Mouse (Mus musculus) erythroblast, adult 5-6 weeks (primary cell): ENCODE data around the gene Slc25a28. TPM values are rescaled to one million over a fixed set of nuclear protein-coding genes. Genes with fewer than 3 reads are reported as not detected.

Experiments used
- total RNA-seq, 2 experiments: library from RNA; stranded (forward) in 1 of 2; stranded (reverse) in 1 of 2; fragments of 150-400 nt in 1 of 2; fragments of 200-764, 138-1000 nt in 1 of 2; gene quantifications; 2 replicates each; pipeline versions ENCODE4 v1.2.3 to v1.2.4; 2015 to 2017; ENCODE audit warnings: low replicate concordance in 2 of 2

The Slc25a28 gene
- total RNA-seq, 2 experiments from 2014 or later, result 3.8 to 9.7 TPM

Other genes starting within 250 kb of the Slc25a28 start
- gene Cnnm1, start 234.4 kb downstream of the Slc25a28 start, total RNA-seq (2015; ENCODE audit: low replicate concordance), result not detected in 2 replicates
- gene Cnnm1, start 234.4 kb downstream of the Slc25a28 start, total RNA-seq (2017; ENCODE audit: low replicate concordance), result not detected in 2 replicates
- 4.6 and 6.5 TPM in 2 replicates for gene Got1, start 150.3 kb downstream of the Slc25a28 start, total RNA-seq (2015; ENCODE audit: low replicate concordance)
- 7.2 and 8.2 TPM in 2 replicates for gene Got1, start 150.3 kb downstream of the Slc25a28 start, total RNA-seq (2017; ENCODE audit: low replicate concordance)
- 1.7 TPM in 1 of 2 replicates, not detected in the other for gene Nkx2-3, start 62.6 kb downstream of the Slc25a28 start, total RNA-seq (2015; ENCODE audit: low replicate concordance)
- gene Nkx2-3, start 62.6 kb downstream of the Slc25a28 start, total RNA-seq (2017; ENCODE audit: low replicate concordance), result not detected in 2 replicates
- 3.8 and 4.4 TPM in 2 replicates for gene Entpd7, start 14.8 kb upstream of the Slc25a28 start, total RNA-seq (2015; ENCODE audit: low replicate concordance)
- gene Entpd7, start 14.8 kb upstream of the Slc25a28 start, total RNA-seq (2017; ENCODE audit: low replicate concordance), result 1.1 TPM in 2 replicates
- gene Cutc, start 78.1 kb upstream of the Slc25a28 start, total RNA-seq (2015; ENCODE audit: low replicate concordance), result 11.1 and 23.2 TPM in 2 replicates
- 2.8 and 6.1 TPM in 2 replicates for gene Cutc, start 78.1 kb upstream of the Slc25a28 start, total RNA-seq (2017; ENCODE audit: low replicate concordance)
- 1.9 and 6.1 TPM in 2 replicates for gene Cox15, start 78.1 kb upstream of the Slc25a28 start, total RNA-seq (2015; ENCODE audit: low replicate concordance)
- 4.0 and 5.2 TPM in 2 replicates for gene Cox15, start 78.1 kb upstream of the Slc25a28 start, total RNA-seq (2017; ENCODE audit: low replicate concordance)
- 0.38 TPM in 1 of 2 replicates, not detected in the other for gene Abcc2, start 107.3 kb upstream of the Slc25a28 start, total RNA-seq (2015; ENCODE audit: low replicate concordance)
- gene Abcc2, start 107.3 kb upstream of the Slc25a28 start, total RNA-seq (2017; ENCODE audit: low replicate concordance), result 1.4 and 3.8 TPM in 2 replicates